Mouse (Mus musculus): Measurements from ENCODE around the gene Gm43064. TPM values are rescaled to one million over a fixed set of nuclear protein-coding genes. Genes with fewer than 3 reads are reported as not detected.

The Gm43064 gene
- polyA plus RNA-seq, 1 experiment from 2014 or later: 0.17 TPM

DNA sequence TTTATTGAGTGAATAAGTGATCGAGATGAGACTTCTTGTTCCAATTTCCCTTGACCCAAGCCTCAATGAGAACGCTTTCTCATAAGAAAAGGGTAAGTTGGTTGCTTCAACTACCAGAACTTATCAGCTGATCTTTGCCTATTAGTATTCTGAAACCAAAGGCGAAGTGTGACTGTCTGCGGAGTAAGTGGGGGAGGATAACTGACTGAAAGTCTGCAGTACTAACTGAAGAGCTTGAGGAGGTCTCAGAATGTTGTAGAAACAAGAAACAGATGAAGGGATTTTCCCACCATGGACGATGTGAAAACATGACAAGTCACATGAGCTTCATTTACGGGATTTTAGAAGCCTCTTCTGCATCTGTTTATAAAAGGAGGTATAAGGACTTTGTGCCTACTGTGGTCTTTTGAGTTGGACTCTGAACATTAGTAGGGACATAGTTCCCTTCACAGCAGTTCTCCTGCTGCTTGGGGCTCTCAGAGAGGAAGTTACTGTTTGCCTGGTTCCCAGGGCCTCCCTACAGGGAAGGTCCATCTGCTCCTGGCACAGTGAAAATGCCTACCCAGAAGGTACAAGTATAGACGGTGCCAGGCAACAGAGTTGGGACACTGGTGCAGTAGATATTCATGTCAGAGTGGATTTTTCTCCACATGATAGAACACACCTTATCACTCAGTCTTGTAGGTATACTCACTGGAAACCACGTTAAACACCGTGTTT lies 41.4 kb downstream of the Gm43064 start:
- DNase-seq (ENCODE audit: extremely low spot score, low spot score): no peak
- H3K4me3 ChIP-seq: no peak overlapping the region
- no peaks in the 10 kb centered on the region for H3K9me3 ChIP-seq
- H3K36me3 ChIP-seq (replicated peaks): no peaks in the 10 kb centered on the region
- no peak overlapping the region for H3K27ac ChIP-seq
- 84% methylated on average over 9 of the region's 9 CpGs for WGBS
- no peaks in the 10 kb centered on the region for H3K27me3 ChIP-seq (ENCODE audit: poor library complexity, severe bottlenecking)
- H3K4me1 ChIP-seq: no peaks in the 10 kb centered on the region; the same call in 1 of the 2 replicates

DNA sequence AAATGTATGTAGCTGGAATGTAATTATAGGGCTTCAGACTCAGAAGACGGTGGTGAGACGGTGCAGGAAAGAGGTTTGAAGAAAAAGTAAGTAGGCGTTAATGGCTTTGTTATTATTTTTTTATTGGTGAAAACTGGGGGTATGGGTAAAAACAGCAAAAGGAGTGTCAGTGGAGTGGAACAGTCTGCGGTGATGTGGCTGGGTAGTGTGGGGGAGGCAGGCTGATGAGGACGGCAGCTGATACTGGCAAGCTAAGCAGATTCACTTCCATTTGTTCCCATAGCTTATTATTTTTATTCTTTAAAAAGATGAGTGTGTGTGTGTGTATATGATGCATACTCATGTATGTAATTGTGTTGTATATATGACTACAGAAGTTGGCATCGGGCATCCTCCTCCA lies 42.1 kb downstream of the Gm43064 start:
- Histone ChIP-seq H3K9me3 (no peaks in the 10 kb centered on the region), H3K4me1 (no peaks in the 10 kb centered on the region; the same call in 1 of the 2 replicates), H3K27me3 (ENCODE audit: poor library complexity, severe bottlenecking) (no peaks in the 10 kb centered on the region), H3K27ac (no peak overlapping the region), H3K36me3 (replicated peaks) (no peaks in the 10 kb centered on the region), H3K4me3 (no peak overlapping the region)
- WGBS: 89% methylated on average over 6 of the region's 6 CpGs
- no peak for DNase-seq (ENCODE audit: extremely low spot score, low spot score)

DNA sequence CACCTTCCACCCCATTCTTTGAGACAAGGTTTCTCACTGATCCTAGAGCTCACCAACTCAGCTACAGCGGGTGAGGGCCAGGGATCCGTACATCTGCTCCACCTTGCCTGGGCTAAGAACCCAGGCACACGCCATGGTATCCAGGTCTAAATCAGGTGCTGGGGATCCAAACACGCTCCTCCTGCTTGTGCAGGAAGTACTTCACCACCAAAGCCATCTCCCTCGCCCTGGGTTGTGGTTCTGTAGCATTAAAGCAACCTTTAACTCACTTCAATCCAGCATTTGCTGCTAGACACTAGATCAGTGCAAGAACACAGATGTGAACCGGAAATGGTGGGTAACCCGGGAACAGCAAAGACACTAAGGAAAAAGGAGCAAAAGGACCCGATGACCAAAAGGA lies 42.5 kb downstream of the Gm43064 start:
- no peaks in the 10 kb centered on the region for H3K27me3 ChIP-seq (ENCODE audit: poor library complexity, severe bottlenecking)
- no peak overlapping the region for H3K4me3 ChIP-seq
- H3K27ac ChIP-seq: no peak overlapping the region
- H3K9me3 ChIP-seq: no peaks in the 10 kb centered on the region
- no peaks in the 10 kb centered on the region for H3K36me3 ChIP-seq (replicated peaks)
- DNase-seq (ENCODE audit: extremely low spot score, low spot score): no peak
- H3K4me1 ChIP-seq: no peaks in the 10 kb centered on the region; the same call in 1 of the 2 replicates
- 94% methylated on average over 8 of the region's 8 CpGs for WGBS

DNA sequence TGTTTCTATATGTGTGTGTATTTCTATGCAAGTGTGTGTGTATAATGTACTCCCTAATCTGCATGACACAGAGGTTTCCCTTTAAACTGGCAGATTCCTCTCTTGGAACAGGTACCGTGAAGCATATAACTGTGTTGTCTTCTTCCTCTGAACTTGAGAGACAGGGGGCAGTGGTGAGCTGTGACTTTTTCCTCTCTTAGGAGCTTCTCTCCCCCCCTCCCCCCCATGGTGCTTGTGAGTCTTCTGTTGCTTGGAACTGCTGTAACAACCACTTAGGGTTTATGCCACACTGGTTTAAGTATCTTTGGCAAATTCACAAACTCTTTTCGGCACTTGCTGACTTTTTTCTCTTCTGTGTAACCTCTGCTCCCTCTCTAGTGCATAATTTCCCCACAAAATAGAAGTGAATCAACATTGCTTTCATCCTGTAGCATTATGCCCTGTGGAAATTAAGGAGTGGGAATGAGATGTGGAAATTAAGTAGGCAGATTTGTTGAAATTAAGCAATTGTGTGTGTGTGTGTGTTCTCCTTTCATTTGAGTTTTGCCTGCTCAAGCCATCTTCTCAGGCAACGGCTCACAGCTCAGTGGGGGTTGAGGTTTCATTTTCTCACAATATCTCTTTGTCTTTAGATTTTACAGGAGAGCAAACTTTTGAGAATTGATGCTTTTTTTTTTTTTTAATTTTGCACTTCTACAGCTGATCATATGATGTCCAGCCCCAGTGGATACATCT lies 43.4 kb downstream of the Gm43064 start:
- Histone ChIP-seq H3K9me3 (no peaks in the 10 kb centered on the region), H3K4me3 (no peak overlapping the region), H3K4me1 (no peaks in the 10 kb centered on the region; the same call in 1 of the 2 replicates), H3K27ac (no peak overlapping the region), H3K27me3 (ENCODE audit: poor library complexity, severe bottlenecking) (no peaks in the 10 kb centered on the region), H3K36me3 (replicated peaks) (no peaks in the 10 kb centered on the region)
- WGBS: 71% methylated on average over 3 of the region's 3 CpGs
- DNase-seq (ENCODE audit: extremely low spot score, low spot score): no peak

DNA sequence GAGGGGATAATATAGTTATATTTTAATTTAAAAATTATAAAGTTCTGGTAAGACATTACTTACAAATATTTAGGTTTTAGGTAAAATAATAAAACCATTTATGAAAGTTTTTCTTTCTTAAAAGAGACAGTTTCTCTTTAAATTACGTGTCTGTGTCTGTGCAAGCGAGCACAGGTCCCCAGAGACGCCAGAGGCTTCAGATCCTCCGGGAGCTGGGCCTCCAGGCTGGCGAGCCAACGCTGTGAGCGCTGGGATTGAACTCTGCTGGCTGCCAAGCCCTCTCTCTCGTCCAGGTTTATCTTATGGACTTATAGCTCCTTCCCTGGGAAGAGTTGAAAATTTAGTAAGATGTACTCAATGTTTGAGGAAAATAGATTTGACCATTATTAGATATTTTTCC lies 44.4 kb downstream of the Gm43064 start:
- Histone ChIP-seq H3K4me3 (no peak overlapping the region), H3K4me1 (no peaks in the 10 kb centered on the region; the same call in 1 of the 2 replicates), H3K9me3 (no peaks in the 10 kb centered on the region), H3K36me3 (replicated peaks) (no peaks in the 10 kb centered on the region), H3K27ac (no peak overlapping the region), H3K27me3 (ENCODE audit: poor library complexity, severe bottlenecking) (no peaks in the 10 kb centered on the region)
- no peak for DNase-seq (ENCODE audit: extremely low spot score, low spot score)
- WGBS: 85% methylated on average over 8 of the region's 8 CpGs

DNA sequence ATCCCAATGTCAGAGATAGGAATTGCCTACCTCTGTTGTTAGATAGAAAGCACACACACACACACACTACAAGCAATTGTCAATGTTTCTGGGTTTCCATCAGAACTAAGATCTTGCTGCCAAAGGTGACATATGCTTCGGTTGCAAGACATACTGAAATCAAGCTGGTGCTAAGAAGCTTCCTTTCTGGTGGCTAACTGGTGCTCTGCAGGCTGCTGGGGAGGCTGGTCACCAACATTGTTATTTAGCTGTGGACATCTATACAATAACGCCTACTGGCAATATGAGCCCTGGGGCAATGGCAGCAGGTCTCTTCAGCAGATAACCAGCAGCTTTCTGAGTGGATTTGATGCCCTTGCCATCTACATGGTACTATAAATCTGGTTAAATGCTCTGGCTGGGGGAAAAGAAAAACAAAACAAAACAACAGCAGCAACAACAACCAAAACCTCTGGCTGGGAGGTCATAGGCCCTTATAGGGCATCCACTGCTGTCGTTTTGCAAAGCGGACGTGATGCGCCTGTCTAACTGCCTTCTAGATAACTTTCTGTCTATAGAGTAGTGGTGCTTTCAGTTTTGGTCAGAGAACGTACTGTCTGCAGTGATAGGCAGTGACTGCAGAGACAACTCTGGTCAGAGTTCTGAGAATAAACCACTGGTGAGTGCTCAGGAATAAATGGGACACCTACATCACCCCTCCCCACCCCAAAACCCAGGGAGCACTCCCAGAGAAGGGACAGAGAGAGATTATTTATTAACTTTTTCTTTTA lies 47.8 kb downstream of the Gm43064 start:
- Histone ChIP-seq H3K9me3 (no peaks in the 10 kb centered on the region), H3K4me3 (no peak overlapping the region), H3K27ac (no peak overlapping the region), H3K27me3 (ENCODE audit: poor library complexity, severe bottlenecking) (no peaks in the 10 kb centered on the region), H3K4me1 (no peaks in the 10 kb centered on the region), H3K36me3 (replicated peaks) (no peaks in the 10 kb centered on the region)
- WGBS: 94% methylated on average over 7 of the region's 7 CpGs
- no peak for DNase-seq (ENCODE audit: extremely low spot score, low spot score)

DNA sequence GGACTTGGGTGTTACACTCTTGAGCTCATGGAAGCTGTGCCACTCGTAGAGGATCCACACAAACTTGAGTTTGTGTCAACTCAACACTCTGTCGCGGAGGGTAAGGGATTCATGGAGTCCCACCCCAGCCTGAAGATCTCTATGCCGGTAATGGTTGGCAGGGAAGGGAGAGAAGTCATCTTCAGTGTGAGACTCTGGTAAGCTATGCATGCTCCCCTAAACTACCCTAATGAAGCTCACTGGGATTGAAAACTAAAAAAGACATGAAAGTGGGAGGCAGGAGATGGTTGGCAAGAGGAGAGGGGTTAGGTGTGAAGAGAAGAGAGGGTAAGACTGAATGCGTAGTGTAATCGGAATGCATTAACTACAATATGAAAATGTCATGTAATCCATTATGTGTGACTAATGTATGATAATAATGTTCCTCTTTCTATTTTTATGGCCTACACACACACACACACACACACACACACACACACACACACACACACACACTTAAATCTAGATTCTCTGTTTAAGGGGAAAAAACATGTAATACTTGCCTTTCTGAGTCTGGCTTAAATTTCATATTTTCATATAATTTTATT lies 48.7 kb downstream of the Gm43064 start:
- Histone ChIP-seq H3K27me3 (ENCODE audit: poor library complexity, severe bottlenecking) (no peaks in the 10 kb centered on the region), H3K4me3 (no peak overlapping the region), H3K27ac (no peak overlapping the region), H3K4me1 (no peaks in the 10 kb centered on the region), H3K9me3 (no peaks in the 10 kb centered on the region), H3K36me3 (replicated peaks) (no peaks in the 10 kb centered on the region)
- 94% methylated on average over 6 of the region's 6 CpGs for WGBS
- DNase-seq (ENCODE audit: extremely low spot score, low spot score): no peak

DNA sequence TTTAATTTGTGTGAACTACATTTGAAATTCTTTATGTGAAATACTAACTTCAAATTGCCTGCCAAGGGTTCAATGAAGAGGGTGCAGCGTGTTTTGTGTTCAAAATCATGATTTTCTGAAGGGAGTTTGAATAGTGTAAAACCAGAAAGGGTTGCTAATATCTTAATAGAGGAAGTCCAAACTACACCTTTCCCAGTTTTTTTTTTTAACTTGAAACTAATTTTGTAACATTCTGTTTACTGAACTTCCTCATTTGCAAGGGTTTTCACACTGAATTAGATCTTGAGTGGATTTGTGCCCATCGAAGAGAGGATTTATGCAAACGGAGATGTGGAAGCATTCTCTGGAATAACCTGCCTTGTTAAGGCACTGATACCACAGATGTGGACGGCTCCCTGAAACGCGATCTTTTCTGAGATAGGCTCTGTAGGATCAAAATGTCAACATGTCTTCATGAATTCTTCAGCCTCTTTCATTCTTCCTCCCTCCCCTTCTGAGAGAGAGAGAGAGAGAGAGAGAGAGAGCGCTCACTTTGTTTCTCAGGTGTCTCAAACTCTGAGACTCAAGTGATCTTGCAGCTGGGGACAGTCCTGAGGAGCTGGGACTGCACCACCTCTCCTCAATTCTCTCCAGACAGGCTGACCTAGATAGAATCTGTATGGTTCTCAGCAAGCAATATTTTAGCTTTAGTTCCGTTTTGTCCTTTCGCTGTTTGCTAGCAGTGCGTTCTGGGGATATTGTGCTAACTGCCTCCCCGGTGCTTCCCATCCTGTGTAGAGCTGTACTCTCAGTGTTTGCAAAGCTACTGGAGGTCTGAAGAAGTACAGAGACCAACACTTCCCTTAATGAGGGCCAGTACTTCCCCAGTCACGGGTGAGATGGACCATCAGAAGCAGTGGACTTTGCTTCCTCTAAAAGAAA lies 49.8 kb downstream of the Gm43064 start, which contains the start of gene Ptpn22:
TSS of gene Ptpn22 (plus strand) at position 915 of the 921 bp plus-strand sequence.
- 85% methylated on average over 12 of the region's 12 CpGs for WGBS

DNA sequence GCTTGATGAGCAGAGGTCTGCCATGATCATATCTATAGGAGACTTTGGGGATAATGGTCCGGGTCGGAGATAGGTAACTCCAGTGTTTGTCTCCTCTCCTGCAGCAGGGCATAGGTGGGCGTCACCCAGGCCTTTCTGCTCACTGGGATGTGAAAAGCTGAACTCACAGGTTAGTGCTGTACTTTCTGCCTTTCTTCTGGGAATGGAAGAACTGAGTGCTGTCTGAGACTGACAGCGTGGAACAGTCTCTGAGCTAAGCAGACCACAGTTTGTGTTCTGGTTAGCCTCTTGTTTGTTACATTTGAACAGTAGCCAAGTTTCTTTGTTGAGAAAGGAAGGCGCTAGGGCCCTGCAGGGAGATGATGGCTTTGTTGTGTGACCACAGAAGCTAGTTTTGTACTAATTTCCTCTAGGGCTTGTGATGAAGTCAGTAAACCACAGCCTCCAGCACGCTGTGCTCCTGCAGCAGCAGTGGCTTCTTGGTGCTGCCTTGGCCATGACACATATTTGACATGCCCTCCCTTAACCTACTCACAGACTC lies 50.5 kb downstream of the Gm43064 start:
- no peaks in the 10 kb centered on the region for H3K9me3 ChIP-seq
- no peak for DNase-seq (ENCODE audit: extremely low spot score, low spot score)
- WGBS: 86% methylated on average over 6 of the region's 6 CpGs
- no peaks in the 10 kb centered on the region for H3K36me3 ChIP-seq (replicated peaks)
- H3K4me1 ChIP-seq: no peaks in the 10 kb centered on the region
- H3K27ac ChIP-seq: no peak overlapping the region
- no peaks in the 10 kb centered on the region for H3K27me3 ChIP-seq (ENCODE audit: poor library complexity, severe bottlenecking)
- no peak overlapping the region for H3K4me3 ChIP-seq

More for the DNA sequence above, 49.8 kb downstream of the Gm43064 start, which contains the start of gene Ptpn22:
- no peaks in the 10 kb centered on the region for H3K4me1 ChIP-seq
- DNase-seq (ENCODE audit: extremely low spot score, low spot score): no peak
- H3K27ac ChIP-seq: no peak within 1 kb of the TSS
- no peaks in the 10 kb centered on the region for H3K9me3 ChIP-seq
- no peaks in the 10 kb centered on the region for H3K36me3 ChIP-seq (replicated peaks)
- H3K4me3 ChIP-seq: no peak within 1 kb of the TSS
- no peaks in the 10 kb centered on the region for H3K27me3 ChIP-seq (ENCODE audit: poor library complexity, severe bottlenecking)

DNA sequence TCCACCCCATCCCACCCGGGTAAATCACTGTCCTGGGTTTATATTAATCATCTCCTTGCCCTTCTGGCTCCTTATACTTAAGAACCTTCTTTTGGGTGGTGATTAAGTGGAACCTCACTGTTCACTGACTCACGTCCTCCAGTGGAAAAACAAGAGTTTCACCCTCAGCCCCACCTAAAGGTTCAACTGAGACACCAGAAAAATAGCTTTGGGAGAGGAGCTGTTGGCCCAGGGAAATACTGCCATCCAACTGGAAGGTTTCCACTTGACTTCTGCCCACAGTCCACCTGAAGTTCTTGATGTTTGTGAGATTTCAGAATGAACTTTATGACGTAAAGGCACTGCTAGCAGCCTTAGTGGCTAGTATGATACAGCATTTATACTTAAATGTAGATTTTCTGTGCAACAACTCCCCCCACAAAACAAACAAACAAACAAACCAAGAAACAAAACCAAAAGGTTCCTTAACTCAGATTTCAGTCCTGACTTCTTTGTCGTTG lies 53.4 kb downstream of the Gm43064 start:
- Histone ChIP-seq H3K4me3 (no peak overlapping the region), H3K4me1 (no peaks in the 10 kb centered on the region), H3K36me3 (replicated peaks) (no peaks in the 10 kb centered on the region), H3K27ac (no peak overlapping the region), H3K27me3 (ENCODE audit: poor library complexity, severe bottlenecking) (no peaks in the 10 kb centered on the region), H3K9me3 (no peaks in the 10 kb centered on the region)
- 88% methylated on average over 4 of the region's 4 CpGs for WGBS
- DNase-seq (ENCODE audit: extremely low spot score, low spot score): no peak

DNA sequence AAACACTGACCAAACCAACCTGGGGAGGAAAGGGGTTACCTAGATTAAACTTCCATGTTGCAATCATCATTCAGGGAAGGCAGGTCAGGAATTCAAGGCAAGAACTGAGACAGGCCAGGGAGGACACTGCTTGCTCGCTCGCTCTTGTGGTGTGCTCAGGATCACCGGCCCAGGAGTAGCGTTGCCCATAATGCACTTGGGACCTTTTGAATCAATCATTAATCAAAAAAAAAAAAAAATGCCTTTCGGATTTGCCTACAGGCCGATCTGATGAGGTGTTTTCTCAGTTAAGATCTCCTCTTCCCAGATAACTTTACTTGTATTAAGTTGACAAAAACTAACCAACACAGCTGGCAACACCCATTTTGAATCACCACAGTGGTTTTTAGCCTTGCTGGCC lies 54.8 kb downstream of the Gm43064 start:
- no peak for DNase-seq (ENCODE audit: extremely low spot score, low spot score)
- no peaks in the 10 kb centered on the region for H3K4me1 ChIP-seq
- no peaks in the 10 kb centered on the region for H3K27me3 ChIP-seq (ENCODE audit: poor library complexity, severe bottlenecking)
- WGBS: 93% methylated on average over 6 of the region's 6 CpGs
- H3K36me3 ChIP-seq (replicated peaks): no peaks in the 10 kb centered on the region
- no peak overlapping the region for H3K27ac ChIP-seq
- no peak overlapping the region for H3K4me3 ChIP-seq
- H3K9me3 ChIP-seq: no peaks in the 10 kb centered on the region

Data from forebrain, embryonic 10.5 days (tissue).